Mouse (Mus musculus) heart, postnatal 10 days (tissue): Measurements from ENCODE around the gene BC051142. TPM values are rescaled to one million over a fixed set of nuclear protein-coding genes. Genes with fewer than 3 reads are reported as not detected.
"Not testable (repeated sequence)": the region's sequence is repeated elsewhere in the genome, so short reads cannot be mapped to it uniquely, and the experiment has no call there.

Experiments used
- DNase-seq, 2 experiments: peaks; one replicate each; pipeline ENCODE4 v3.0.0; 2021
- intact Hi-C: fragments of 180-260 bp; cut with DNase I; formaldehyde crosslinking; loops from one replicate; pipeline ENCODE4 v1.15.1; 2025
- total RNA-seq, 2 experiments: library from RNA; stranded (reverse); gene quantifications; 2 replicates each; pipeline ENCODE4 v1.2.3; 2021

BC051142 gene
- total RNA-seq, 2 experiments from 2014 or later: not detected

DNA sequence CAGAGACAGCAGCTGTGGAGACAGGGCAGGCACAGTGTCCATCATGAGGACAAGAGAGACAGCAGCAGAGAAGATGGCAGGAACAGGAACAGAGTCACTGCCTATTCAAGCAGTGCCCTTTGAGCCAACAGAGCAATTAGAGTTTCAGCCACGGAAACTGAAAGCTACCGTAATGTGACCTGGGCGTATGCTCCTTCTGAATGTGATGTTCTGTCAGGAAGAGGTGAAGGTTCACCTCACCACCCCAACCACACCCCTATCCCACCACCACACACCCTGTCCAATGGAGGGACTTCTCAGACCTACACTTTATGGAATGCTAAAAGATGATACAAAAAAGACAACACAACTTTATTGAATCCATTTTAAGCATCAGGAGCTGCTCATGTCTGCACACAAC, 98.7 kb downstream of the BC051142 start:
- intact Hi-C loops, DNase-seq: not testable (repeated sequence)

GRCm38 (mm10) chr17:34497726-34498125, 99.1 kb downstream of the BC051142 start:
- intact Hi-C loops, DNase-seq: not testable (repeated sequence)

- DNase-seq: no peak
- intact Hi-C loops: no loop called here
These were observed 109.0 kb downstream of the BC051142 start for GRCm38 (mm10) chr17:34507591-34507990.

Other genes starting within 250 kb of the BC051142 start
- under 1 TPM; 0.72 to 0.89 TPM for gene H2-DMb1, start 245.7 kb upstream of the BC051142 start, total RNA-seq
- gene Tap1, start 211.3 kb upstream of the BC051142 start, total RNA-seq: 1 to 10 TPM; 6.7 to 7.0 TPM
- 1 to 10 TPM; 3.2 to 4.6 TPM for gene Psmb9, start 211.1 kb upstream of the BC051142 start, total RNA-seq
- gene Psmb8, start 201.1 kb upstream of the BC051142 start, total RNA-seq: 10 to 100 TPM; 10.3 to 10.7 TPM
- 10 to 100 TPM; 17.6 to 20.3 TPM for gene Tap2, start 195.3 kb upstream of the BC051142 start, total RNA-seq
- under 1 TPM; 0.77 to 0.92 TPM for gene H2-Ob, start 159.9 kb upstream of the BC051142 start, total RNA-seq
- gene H2-Ab1, start 141.1 kb upstream of the BC051142 start, total RNA-seq: 1 to 10 TPM; 4.4 to 4.7 TPM
- 1 to 10 TPM; 4.9 to 5.4 TPM for gene H2-Aa, start 111.0 kb upstream of the BC051142 start, total RNA-seq
- gene H2-Eb1, start 93.0 kb upstream of the BC051142 start, total RNA-seq: 1 to 10 TPM; 7.5 to 8.4 TPM
- gene H2-Eb2, start 73.2 kb upstream of the BC051142 start, total RNA-seq: not detected
- under 1 TPM; 0.22 to 0.30 TPM for gene Btnl2, start 44.0 kb upstream of the BC051142 start, total RNA-seq
- not detected for gene Btnl1, start 21.7 kb upstream of the BC051142 start, total RNA-seq
- gene Btnl4, start 78.5 kb downstream of the BC051142 start, total RNA-seq: not detected
- gene Btnl6, start 118.5 kb downstream of the BC051142 start, total RNA-seq: not detected
- 10 to 100 TPM; 41.8 to 56.5 TPM for gene Notch4, start 165.4 kb downstream of the BC051142 start, total RNA-seq
- 1 to 10 TPM; 5.1 to 5.6 TPM for gene Gpsm3, start 191.0 kb downstream of the BC051142 start, total RNA-seq
- gene Pbx2, start 192.4 kb downstream of the BC051142 start, total RNA-seq: 10 to 100 TPM; 26.1 to 30.4 TPM
- 1 to 10 TPM; 1.1 to 1.6 TPM for gene Ager, start 199.0 kb downstream of the BC051142 start, total RNA-seq
- gene Rnf5, start 204.9 kb downstream of the BC051142 start, total RNA-seq: 10 to 100 TPM; 37.0 to 39.2 TPM
- gene Agpat1, start 205.4 kb downstream of the BC051142 start, total RNA-seq: 10 to 100 TPM; 54.4 to 56.5 TPM
- 1 to 10 TPM; 2.1 to 3.5 TPM for gene Egfl8, start 217.2 kb downstream of the BC051142 start, total RNA-seq
- gene Ppt2, start 229.7 kb downstream of the BC051142 start, total RNA-seq: 10 to 100 TPM; 39.0 to 45.7 TPM
- 1 to 10 TPM in 1 of 2 experiments, under 1 TPM in 1; 0.89 to 1.2 TPM for gene Prrt1, start 230.7 kb downstream of the BC051142 start, total RNA-seq
- 1 to 10 TPM; 8.5 to 9.9 TPM for gene Fkbpl, start 245.9 kb downstream of the BC051142 start, total RNA-seq
- gene Atf6b, start 248.3 kb downstream of the BC051142 start, total RNA-seq: 10 to 100 TPM; 19.0 to 19.3 TPM